Mouse (Mus musculus): ENCODE results near the gene Egfr.

- TF ChIP-seq EP300 (IDR thresholded peaks at IDR 0.05) (no peak), CTCF (IDR thresholded peaks at IDR 0.05) (no peak)
Measured at GRCm38 (mm10) chr11:16761184-16761583, 9.2 kb downstream of the Egfr start.

Measured in lung, postnatal 0 days (tissue).